Mouse (Mus musculus): ENCODE measurements around the gene Myo15.

- no peak for TF ChIP-seq CTCF (IDR thresholded peaks at IDR 0.05; ENCODE audit: insufficient read depth, low read depth, low read length)
- TF ChIP-seq POLR2A (IDR thresholded peaks at IDR 0.05; ENCODE audit: insufficient read depth, low read depth, low read length) = no peak
These were observed 1.6 kb downstream of the Myo15 start for GRCm38 (mm10) chr11:60470743-60471142.
